Mouse (Mus musculus) myocyte (in vitro differentiated cells): ENCODE results near the gene Dtx3.

ENCODE experiments used
- E2F4 ChIP-seq: IDR thresholded peaks from one replicate; pipeline ENCODE4 v1.6.1; 2011; ENCODE audit warnings: mild to moderate bottlenecking, control low read depth, moderate library complexity; ENCODE audit not compliant: insufficient read depth
- TCF12 ChIP-seq: IDR thresholded peaks from one replicate; pipeline ENCODE4 v1.6.1; 2011; ENCODE audit warnings: mild to moderate bottlenecking, control low read depth; ENCODE audit not compliant: poor library complexity, insufficient read depth, severe bottlenecking

- TF ChIP-seq TCF12 (no peak), E2F4 (no peak)
Observed at GRCm38 (mm10) chr10:127226318-127226895, 30.9 kb upstream of the Dtx3 start.
